Mouse (Mus musculus): Measurements from ENCODE around the gene Cldn13.

GRCm38 (mm10) chr5:134944179-134944578 is 28.9 kb upstream of the Cldn13 start:
- TF ChIP-seq POLR2A (IDR thresholded peaks at IDR 0.05; ENCODE audit: low read depth, low read length), result no peak
- TF ChIP-seq CTCF (IDR thresholded peaks at IDR 0.05; ENCODE audit: extremely low read depth, insufficient read depth, insufficient read length, insufficient replicate concordance), result no peak

Data from spleen, adult 2 months (tissue).